Mouse (Mus musculus): ENCODE results near the gene Skp2. TPM values are rescaled to one million over a fixed set of nuclear protein-coding genes. Genes with fewer than 3 reads are reported as not detected.

The Skp2 gene
- polyA plus RNA-seq, 1 experiment = 3.9 TPM

GRCm38 (mm10) chr15:9089136-9089720 lies 66.0 kb downstream of the Skp2 start:
- no peak for TF ChIP-seq GATA1 (IDR thresholded peaks at IDR 0.05; ENCODE audit: low read length)

GRCm38 (mm10) chr15:9088683-9089072 lies 66.5 kb downstream of the Skp2 start:
- TF ChIP-seq GATA1 (IDR thresholded peaks at IDR 0.05; ENCODE audit: low read length) = no peak

GRCm38 (mm10) chr15:9087895-9088682 lies 67.1 kb downstream of the Skp2 start:
- no peak for TF ChIP-seq GATA1 (IDR thresholded peaks at IDR 0.05; ENCODE audit: low read length)

- no peak for TF ChIP-seq GATA1 (IDR thresholded peaks at IDR 0.05; ENCODE audit: low read length)
Observed at GRCm38 (mm10) chr15:9087421-9087820, 67.8 kb downstream of the Skp2 start.

GRCm38 (mm10) chr15:9086813-9087212 lies 68.4 kb downstream of the Skp2 start:
- TF ChIP-seq GATA1 (IDR thresholded peaks at IDR 0.05; ENCODE audit: low read length) = no peak

- TF ChIP-seq GATA1 (IDR thresholded peaks at IDR 0.05; ENCODE audit: low read length) = no peak
Observed at GRCm38 (mm10) chr15:9082753-9083152, 72.5 kb downstream of the Skp2 start.

- no peak for TF ChIP-seq GATA1 (IDR thresholded peaks at IDR 0.05; ENCODE audit: low read length)
Observed at GRCm38 (mm10) chr15:9081294-9081693, 73.9 kb downstream of the Skp2 start.

- TF ChIP-seq GATA1 (IDR thresholded peaks at IDR 0.05; ENCODE audit: low read length) = no peak
Observed at GRCm38 (mm10) chr15:9080206-9080605, 75.0 kb downstream of the Skp2 start.

GRCm38 (mm10) chr15:9079626-9080025 lies 75.6 kb downstream of the Skp2 start:
- TF ChIP-seq GATA1 (IDR thresholded peaks at IDR 0.05; ENCODE audit: low read length) = no peak

- TF ChIP-seq GATA1 (IDR thresholded peaks at IDR 0.05; ENCODE audit: low read length) = no peak
Observed at GRCm38 (mm10) chr15:9078481-9079300, 76.5 kb downstream of the Skp2 start.

- TF ChIP-seq GATA1 (IDR thresholded peaks at IDR 0.05; ENCODE audit: low read length) = no peak
Observed at GRCm38 (mm10) chr15:9075608-9076200, 79.5 kb downstream of the Skp2 start.

GRCm38 (mm10) chr15:9074671-9075070 lies 80.6 kb downstream of the Skp2 start:
- TF ChIP-seq GATA1 (IDR thresholded peaks at IDR 0.05; ENCODE audit: low read length) = peak; percentile 86

- no peak for TF ChIP-seq GATA1 (IDR thresholded peaks at IDR 0.05; ENCODE audit: low read length)
Observed at GRCm38 (mm10) chr15:9074139-9074538, 81.1 kb downstream of the Skp2 start.

GRCm38 (mm10) chr15:9073684-9074083 lies 81.5 kb downstream of the Skp2 start:
- TF ChIP-seq GATA1 (IDR thresholded peaks at IDR 0.05; ENCODE audit: low read length) = no peak

- TF ChIP-seq GATA1 (IDR thresholded peaks at IDR 0.05; ENCODE audit: low read length) = no peak
Observed at GRCm38 (mm10) chr15:9073067-9073608, 82.1 kb downstream of the Skp2 start.

GRCm38 (mm10) chr15:9072630-9073029 lies 82.6 kb downstream of the Skp2 start:
- no peak for TF ChIP-seq GATA1 (IDR thresholded peaks at IDR 0.05; ENCODE audit: low read length)
